Mouse (Mus musculus) lung, adult 2 months (tissue): Measurements from ENCODE around the gene Allc. TPM values are rescaled to one million over a fixed set of nuclear protein-coding genes. Genes with fewer than 3 reads are reported as not detected.

Experiments used
- DNase-seq: peaks from one replicate; pipeline ENCODE4 v3.0.0; 2022
- H3K4me1 ChIP-seq: fragments of 200-500 bp; 2 replicates; pipeline ENCODE4 v1.6.1; 2011; ENCODE audit warnings: low read length; ENCODE audit not compliant: control insufficient read depth, insufficient read depth
- H3K4me3 ChIP-seq: fragments of 200-500 bp; replicated peaks from 2 replicates; pipeline ENCODE3; 2011; ENCODE audit warnings: low read depth, mild to moderate bottlenecking, control low read depth, low read length; ENCODE audit errors: extremely low read depth
- CTCF ChIP-seq: fragments of 200-500 bp; IDR thresholded peaks from 2 replicates; pipeline ENCODE4 v1.5.1; 2011; ENCODE audit warnings: mild to moderate bottlenecking, low read length, control low read depth; ENCODE audit not compliant: insufficient read depth
- POLR2A ChIP-seq: fragments of 200-500 bp; IDR thresholded peaks from 2 replicates; pipeline ENCODE4 v1.6.1; 2011; ENCODE audit warnings: low read depth, mild to moderate bottlenecking, control low read depth, low read length, borderline replicate concordance; ENCODE audit errors: extremely low read depth
- WGBS: fragments of 180-500 bp; shearing (Covaris S2); methylation state at CpG from one replicate; pipeline ENCODE4 v1.1.7; 2018; 5-methylcytosine and 5-hydroxymethylcytosine counted together
- polyA plus RNA-seq: library from polyadenylated mRNA; depleted of rRNA; stranded (reverse); fragments of >200 nt; gene quantifications from 2 replicates; pipeline ENCODE4 v1.2.3, GENCODE M21; 2012; rRNA removed

The Allc gene
- polyA plus RNA-seq, 1 experiment, result not detected

DNA sequence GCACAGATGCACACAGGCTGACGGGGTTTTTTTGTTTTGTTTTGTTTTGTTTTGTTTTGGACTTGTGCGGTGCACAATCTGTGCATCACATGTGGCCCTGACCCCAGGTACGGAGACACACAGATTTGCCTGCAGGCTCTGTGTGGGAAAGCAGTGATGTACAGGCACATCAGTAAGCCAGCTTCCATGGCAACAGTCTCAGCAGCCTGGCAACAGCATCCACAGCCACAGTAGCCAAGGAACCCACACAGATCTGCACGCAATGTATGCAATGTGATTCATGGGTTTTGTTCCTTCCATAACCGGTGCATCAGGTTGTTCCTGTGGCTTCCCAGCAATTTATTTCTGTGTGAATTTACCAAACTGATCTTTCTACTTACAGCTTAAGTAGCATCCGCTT lies 5.6 kb upstream of the Allc start:
- Histone ChIP-seq H3K4me1 (no peaks in the 10 kb centered on the region), H3K4me3 (no peak overlapping the region)
- WGBS, result 79% methylated on average over 6 of the region's 6 CpGs
- TF ChIP-seq POLR2A (no peak), CTCF (no peak)
- no peak for DNase-seq

DNA sequence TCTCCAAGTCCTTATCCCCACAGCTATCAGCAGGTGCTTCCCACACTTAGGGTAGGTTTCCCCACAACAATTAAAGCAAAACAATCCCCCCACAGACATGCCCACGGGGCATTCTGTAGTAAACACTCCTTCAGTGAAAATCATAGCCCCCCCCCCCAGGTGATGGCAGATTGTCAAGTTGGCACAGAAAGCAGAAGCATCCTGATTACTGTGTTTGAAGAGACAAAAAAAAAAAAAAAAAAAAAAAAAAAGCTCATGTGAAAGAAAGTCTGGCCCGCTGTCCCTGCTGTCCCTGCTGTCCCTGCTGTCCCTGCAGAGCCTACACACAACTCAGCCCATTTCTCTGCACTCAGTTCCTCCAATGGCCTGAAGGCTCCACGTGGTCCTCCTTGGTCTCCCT lies 1.7 kb upstream of the Allc start:
- 40% methylated on average over 3 of the region's 3 CpGs for WGBS
- no peak for TF ChIP-seq POLR2A
- TF ChIP-seq CTCF, result no peak
- DNase-seq, result no peak
- Histone ChIP-seq H3K4me3 (no peak overlapping the region), H3K4me1 (no peaks in the 10 kb centered on the region)

DNA sequence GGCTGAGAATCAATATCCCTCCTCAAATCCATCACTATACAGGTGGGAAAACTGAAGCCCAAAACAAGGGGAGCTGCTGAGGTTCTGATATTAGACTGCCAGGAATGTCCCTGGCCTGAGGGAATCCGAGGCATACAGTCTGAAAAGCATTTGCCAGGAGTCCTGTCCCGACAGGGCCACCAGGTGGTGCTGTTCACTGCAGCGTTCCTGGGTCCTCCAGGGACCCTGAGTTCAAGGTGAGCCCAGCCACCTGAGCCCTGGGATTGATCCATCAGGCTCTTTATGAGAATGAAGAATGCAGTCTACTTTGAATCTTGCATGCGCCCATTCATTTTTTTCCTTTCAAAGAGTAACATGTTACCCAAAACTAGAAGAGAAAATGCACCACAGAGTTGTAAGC lies 3.2 kb downstream of the Allc start:
- 36% methylated on average over 4 of the region's 4 CpGs for WGBS
- Histone ChIP-seq H3K4me1 (no peaks in the 10 kb centered on the region), H3K4me3 (no peak overlapping the region)
- TF ChIP-seq CTCF (peak; percentile 42; the same call in 1 of the 2 replicates), POLR2A (no peak)
- DNase-seq, result no peak

GRCm38 (mm10) chr12:28578147-28578546 lies 4.2 kb downstream of the Allc start:
- WGBS, result 65% methylated on average over 3 of the region's 3 CpGs
- TF ChIP-seq POLR2A (no peak), CTCF (no peak)
- Histone ChIP-seq H3K4me1 (no peaks in the 10 kb centered on the region), H3K4me3 (no peak overlapping the region)
- no peak for DNase-seq

DNA sequence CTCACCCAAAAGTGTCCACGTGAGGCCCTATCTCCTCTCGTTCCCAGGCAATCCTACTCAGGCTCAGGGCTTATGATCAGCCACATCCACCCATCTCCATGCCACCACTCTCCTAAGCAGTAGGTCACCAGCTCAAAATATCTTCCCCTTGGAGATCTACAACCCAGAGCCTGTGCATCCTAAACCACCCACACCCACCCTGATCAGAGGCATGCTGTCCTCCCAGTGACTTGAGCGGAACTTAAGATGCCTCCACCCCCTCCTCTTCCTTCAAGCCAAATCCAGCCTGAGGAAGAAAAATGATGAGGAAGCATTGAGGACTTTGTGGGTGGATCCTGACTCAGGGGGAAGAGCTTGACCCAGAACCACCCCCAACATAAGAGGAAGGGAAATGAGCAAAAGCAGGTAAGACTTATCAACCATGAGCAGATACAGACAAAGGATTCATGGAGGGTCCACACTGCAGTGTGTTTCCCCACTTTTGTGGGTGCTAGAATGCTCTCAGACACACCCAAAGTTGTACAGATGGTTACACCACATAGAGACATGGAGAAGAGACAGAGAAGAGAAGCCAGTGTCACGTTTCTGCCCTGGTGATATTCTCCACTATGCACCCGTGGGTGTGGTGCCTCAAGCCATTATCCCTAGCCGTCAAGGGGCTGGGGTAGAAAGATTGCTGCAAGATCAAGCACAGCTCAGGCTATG lies 6.8 kb downstream of the Allc start:
- TF ChIP-seq POLR2A (no peak), CTCF (no peak)
- WGBS, result 64% methylated on average over 6 of the region's 6 CpGs
- DNase-seq, result no peak
- Histone ChIP-seq H3K4me1 (no peaks in the 10 kb centered on the region), H3K4me3 (no peak overlapping the region)

DNA sequence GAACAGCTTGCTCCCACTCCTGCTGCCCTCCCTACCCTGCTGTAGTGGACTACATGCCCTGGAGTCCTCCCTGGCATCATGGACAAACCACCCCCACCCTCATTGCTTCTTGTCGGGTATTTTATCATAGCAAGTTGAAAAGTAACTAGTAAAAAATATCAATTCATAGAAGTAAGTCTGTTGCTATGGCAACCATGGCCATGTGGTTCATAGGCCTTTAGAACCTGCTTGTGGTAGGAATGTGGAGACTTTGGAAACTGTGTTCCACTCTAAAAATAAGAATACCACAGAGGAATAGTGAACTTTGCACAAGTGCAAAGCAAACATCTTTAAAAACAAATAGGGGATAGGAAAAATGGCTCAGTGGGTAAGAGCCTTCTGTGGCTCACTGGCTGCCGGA lies 10.1 kb downstream of the Allc start:
- no peak overlapping the region for H3K4me3 ChIP-seq
- no peaks in the 10 kb centered on the region for H3K4me1 ChIP-seq
- TF ChIP-seq POLR2A (no peak), CTCF (no peak)
- WGBS, result 69% methylated on average over 2 of the region's 2 CpGs
- no peak for DNase-seq

DNA sequence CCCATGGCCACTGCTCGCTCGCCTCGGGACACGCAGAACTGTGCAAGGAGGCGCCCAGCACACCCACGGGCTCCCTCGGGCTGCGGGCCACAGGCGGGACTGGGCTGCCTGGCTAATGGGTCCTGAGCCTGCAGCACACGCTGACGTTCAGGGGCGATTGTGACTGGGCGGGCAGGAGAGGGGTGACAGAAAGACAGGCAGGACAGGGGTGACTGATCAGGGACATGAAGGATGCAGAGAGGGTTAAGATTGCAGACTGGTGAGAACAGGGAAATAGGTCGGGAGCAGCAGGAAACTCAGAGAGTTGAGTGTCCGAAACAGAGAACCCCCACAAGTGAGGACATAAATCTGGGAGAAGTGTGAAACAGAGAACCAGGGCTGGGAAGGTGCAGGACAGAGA lies 30.0 kb downstream of the Allc start, which contains the start of gene Dcdc2c:
Gene Dcdc2c (minus strand): TSS at position 101 of the 400 bp plus-strand sequence.
- DNase-seq, result no peak
- TF ChIP-seq CTCF (no peak), POLR2A (no peak)
- 64% methylated on average over 15 of the region's 15 CpGs for WGBS
- Histone ChIP-seq H3K4me3 (no peak within 1 kb of the TSS), H3K4me1 (no peaks in the 10 kb centered on the region)

DNA sequence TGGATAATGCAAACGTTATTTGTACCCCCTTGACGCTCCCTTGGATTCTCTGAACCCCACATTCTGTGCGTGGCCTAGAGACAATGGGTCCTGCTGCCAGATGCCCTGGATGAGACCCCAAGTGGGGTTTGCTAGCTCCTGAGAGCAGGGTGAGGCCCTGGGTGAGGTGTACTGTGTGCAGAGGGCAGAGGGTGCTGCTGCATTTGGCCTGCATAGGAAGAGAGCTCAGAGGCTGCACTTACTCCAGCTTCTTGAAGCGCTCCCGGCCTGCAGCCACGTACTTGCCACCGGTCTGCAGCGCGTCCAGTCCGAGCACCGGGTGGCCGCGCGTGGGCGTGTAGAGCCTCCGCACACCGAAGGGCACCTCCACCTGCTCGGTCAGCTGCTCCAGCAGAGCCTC lies 30.5 kb downstream of the Allc start:
- TF ChIP-seq POLR2A (no peak), CTCF (no peak)
- no peaks in the 10 kb centered on the region for H3K4me1 ChIP-seq
- WGBS, result 62% methylated on average over 18 of the region's 18 CpGs
- H3K4me3 ChIP-seq, result no peak overlapping the region
- no peak for DNase-seq

DNA sequence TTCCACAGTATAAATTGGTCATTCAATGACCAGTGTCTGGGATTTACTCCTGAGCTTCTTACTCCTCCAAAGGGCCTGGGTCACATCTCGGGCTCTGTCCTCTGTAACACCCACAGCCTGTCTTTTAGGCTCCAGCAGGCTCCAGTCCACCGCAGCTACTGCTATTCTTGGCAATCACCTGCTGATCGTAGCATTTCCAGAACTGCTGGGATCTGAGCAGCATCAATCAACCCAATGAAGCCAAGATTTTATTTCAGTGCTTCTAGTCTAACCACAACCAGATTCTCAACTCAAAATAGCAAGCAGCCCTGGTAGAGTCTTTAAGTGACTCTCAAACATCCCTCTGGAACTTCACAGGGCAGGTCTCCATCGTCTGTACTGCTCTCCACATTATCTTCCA lies 33.4 kb downstream of the Allc start:
- Histone ChIP-seq H3K4me1 (no peaks in the 10 kb centered on the region), H3K4me3 (no peak overlapping the region)
- WGBS, result 49% methylated on average over 4 of the region's 4 CpGs
- DNase-seq, result no peak
- TF ChIP-seq POLR2A, result no peak
- TF ChIP-seq CTCF, result no peak

GRCm38 (mm10) chr12:28514264-28514775 lies 68.0 kb downstream of the Allc start:
- Histone ChIP-seq H3K4me1 (no peaks in the 10 kb centered on the region), H3K4me3 (no peak overlapping the region)
- WGBS, result 16% methylated on average over 1 of the region's 1 CpGs
- TF ChIP-seq CTCF (no peak), POLR2A (no peak)
- no peak for DNase-seq

DNA sequence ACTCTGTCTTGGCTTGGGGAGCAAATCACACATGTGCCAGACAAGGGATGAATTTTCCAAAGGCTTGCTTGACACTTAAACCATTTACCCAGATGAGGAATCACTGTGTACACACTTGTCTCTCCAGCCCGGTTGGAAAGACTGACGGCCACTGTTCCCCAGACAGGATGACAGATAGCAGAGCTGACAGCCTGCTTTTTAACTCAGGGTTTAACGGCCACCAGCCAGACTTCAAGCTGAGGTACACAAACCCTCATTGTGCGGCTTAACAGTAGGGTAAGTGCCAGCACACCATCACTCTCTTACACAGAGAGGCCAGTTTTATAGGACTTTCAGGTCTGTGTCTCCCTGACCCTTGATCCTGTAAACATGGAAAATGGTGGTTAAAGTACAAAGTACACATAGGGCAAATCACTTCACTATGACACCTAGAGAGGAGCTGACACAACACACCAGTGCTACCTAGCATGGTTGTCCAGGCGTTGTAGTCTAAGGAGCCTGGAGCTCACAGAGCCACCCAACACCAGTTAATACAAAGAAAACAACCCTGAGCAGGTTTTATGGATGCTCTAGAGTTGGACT lies 72.5 kb downstream of the Allc start:
- Histone ChIP-seq H3K4me1 (no peaks in the 10 kb centered on the region), H3K4me3 (no peak overlapping the region)
- no peak for DNase-seq
- 33% methylated on average over 5 of the region's 5 CpGs for WGBS
- TF ChIP-seq POLR2A, result no peak
- TF ChIP-seq CTCF, result no peak

Other genes with a start within 250 kb of the Allc start
- gene Dcdc2c, start 30.1 kb downstream of the Allc start, polyA plus RNA-seq, result not detected in 2 replicates
- gene Colec11, start 40.9 kb upstream of the Allc start, polyA plus RNA-seq, result 0.91 and 1.0 TPM in 2 replicates
- gene Rps7, start 53.4 kb upstream of the Allc start, polyA plus RNA-seq, result 158 and 175 TPM in 2 replicates
- 9.1 and 11.7 TPM in 2 replicates for gene Rnaseh1, start 67.1 kb upstream of the Allc start, polyA plus RNA-seq
- 14.1 and 22.8 TPM in 2 replicates for gene Adi1, start 92.7 kb upstream of the Allc start, polyA plus RNA-seq
- 18.7 and 25.1 TPM in 2 replicates for gene Trappc12, start 167.9 kb upstream of the Allc start, polyA plus RNA-seq
- 17.8 and 17.9 TPM in 2 replicates for gene Eipr1, start 169.3 kb upstream of the Allc start, polyA plus RNA-seq